Comparison of ENCODE assay signal across 9 mouse cellular contexts in the genomic region with DNA sequence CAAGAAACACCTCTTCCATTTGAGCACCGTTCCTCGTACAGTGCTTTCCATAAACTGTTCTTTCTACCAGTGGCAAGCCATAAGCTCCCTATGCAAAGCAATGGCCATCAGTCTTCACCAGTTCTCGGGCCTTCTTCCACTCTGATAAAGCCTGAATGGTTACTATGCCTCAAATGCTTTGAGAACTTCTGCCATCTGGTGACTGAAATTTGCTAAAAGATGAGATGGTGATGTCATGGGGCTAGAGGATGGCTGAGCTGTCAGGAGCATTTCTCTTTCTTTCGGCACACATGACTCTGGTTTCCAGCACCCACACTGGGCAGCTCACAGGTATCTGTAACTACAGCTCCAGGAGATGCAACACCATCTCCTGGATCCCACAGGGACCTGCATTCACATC. TPM values are rescaled to one million over a fixed set of nuclear protein-coding genes. Genes with fewer than 3 reads are reported as not detected.
DNase-seq lines count a peak whose midpoint lies in the region; ATAC-seq and TF ChIP-seq lines count a peak whose summit lies in the region.
"Had no signal": no experiment of that assay in that cellular context is flagged by ENCODE, and none has a peak within 500 bp of the region (broad histone marks: within the 10 kb centered on the region; RNA-seq: fewer than 3 reads in every experiment).

No protein-coding gene starts in this region.

- H3K4me3 ChIP-seq in intestine, postnatal 0 days (ENCODE audit: low read depth, low read length) = no peak overlapping the region
- no peak overlapping the region for H3K4me3 ChIP-seq in intestine, embryonic 16.5 days (ENCODE audit: low read length)
- H3K4me3 ChIP-seq in cerebellum, adult 2 months (replicated peaks; ENCODE audit: insufficient read depth, low read depth, low read length) = no peak overlapping the region
- H3K4me3 ChIP-seq: heart, embryonic 15.5 days had no signal

- no peaks in the 10 kb centered on the region for H3K27me3 ChIP-seq in intestine, postnatal 0 days (replicated peaks; ENCODE audit: control insufficient read depth, insufficient read depth, low read length)
- no peaks in the 10 kb centered on the region for H3K27me3 ChIP-seq in intestine, embryonic 16.5 days (replicated peaks; ENCODE audit: control insufficient read depth, insufficient read depth, low read length)
- H3K27me3 ChIP-seq in cerebellum, adult 2 months (ENCODE audit: control insufficient read depth, insufficient read depth, low read length) = no peaks in the 10 kb centered on the region
- H3K27me3 ChIP-seq: heart, embryonic 15.5 days had no signal

- H3K4me2 ChIP-seq in intestine, postnatal 0 days (replicated peaks; ENCODE audit: low read depth) = no peak overlapping the region
- no peak overlapping the region for H3K4me2 ChIP-seq in intestine, embryonic 16.5 days (ENCODE audit: low read depth, low read length)
- H3K4me2 ChIP-seq: heart, embryonic 15.5 days had no signal

- peak; percentile 9 for DNase-seq in MN1 (ENCODE audit: low spot score)
- DNase-seq in cerebellum, adult 2 months = peak; percentile 23 to 42
- peak; percentile 15 for DNase-seq in kidney, postnatal 14 days
- peak; percentile 58 for DNase-seq in retina, postnatal 1 day
- DNase-seq in spleen, adult 12 weeks (ENCODE audit: low spot score) = no peak
- no peak for DNase-seq in gastrocnemius, postnatal 25 days

- H3K36me3 ChIP-seq in intestine, postnatal 0 days (ENCODE audit: control insufficient read depth, insufficient read depth) = no peaks in the 10 kb centered on the region
- H3K36me3 ChIP-seq in intestine, embryonic 16.5 days (ENCODE audit: control insufficient read depth, insufficient read depth, low read length) = no peaks in the 10 kb centered on the region
- H3K36me3 ChIP-seq: heart, embryonic 15.5 days had no signal

- 62% methylated on average over 4 of the region's 4 CpGs for WGBS in intestine, postnatal 0 days
- 63% methylated on average over 4 of the region's 4 CpGs for WGBS in intestine, embryonic 16.5 days
- WGBS in cerebellum, adult 2 months = 46% methylated on average over 4 of the region's 4 CpGs

- TF ChIP-seq POLR2A in cerebellum, adult 2 months (IDR thresholded peaks at IDR 0.05; ENCODE audit: borderline replicate concordance, insufficient read depth, low read length) = no peak

- no peaks in the 10 kb centered on the region for H3K4me1 ChIP-seq in intestine, postnatal 0 days (replicated peaks; ENCODE audit: control insufficient read depth, insufficient read depth, low read length)
- H3K4me1 ChIP-seq in intestine, embryonic 16.5 days (ENCODE audit: control insufficient read depth, insufficient read depth, low read length) = no peaks in the 10 kb centered on the region
- H3K4me1 ChIP-seq in cerebellum, adult 2 months (ENCODE audit: control insufficient read depth, insufficient read depth, low read length) = no peaks in the 10 kb centered on the region
- H3K4me1 ChIP-seq: heart, embryonic 15.5 days had no signal

- H3K9ac ChIP-seq in intestine, postnatal 0 days (ENCODE audit: low read depth, low read length) = no peak overlapping the region
- no peak overlapping the region for H3K9ac ChIP-seq in intestine, embryonic 16.5 days (ENCODE audit: low read depth, low read length)
- H3K9ac ChIP-seq: heart, embryonic 15.5 days had no signal

- peak; percentile 69 for TF ChIP-seq CTCF in intestine, postnatal 0 days (IDR thresholded peaks at IDR 0.05; ENCODE audit: low read depth)
- peak; percentile 42; the same call in 1 of the 2 replicates for TF ChIP-seq CTCF in cerebellum, adult 2 months (IDR thresholded peaks at IDR 0.05; ENCODE audit: borderline replicate concordance, insufficient read depth, low read depth, low read length)

- H3K27ac ChIP-seq in intestine, postnatal 0 days (ENCODE audit: low read depth, low read length) = no peak overlapping the region
- H3K27ac ChIP-seq in intestine, embryonic 16.5 days (ENCODE audit: low read length) = no peak overlapping the region
- H3K27ac ChIP-seq in cerebellum, adult 2 months (ENCODE audit: insufficient read depth, low read length) = no peak overlapping the region
- H3K27ac ChIP-seq: heart, embryonic 15.5 days had no signal

- no peaks in the 10 kb centered on the region for H3K9me3 ChIP-seq in intestine, postnatal 0 days (ENCODE audit: control insufficient read depth)
- no peaks in the 10 kb centered on the region for H3K9me3 ChIP-seq in intestine, embryonic 16.5 days (ENCODE audit: control insufficient read depth, low read length)
- H3K9me3 ChIP-seq: heart, embryonic 15.5 days had no signal

- ATAC-seq in intestine, postnatal 0 days = no peak
- no peak for ATAC-seq in intestine, embryonic 16.5 days

RNA-seq across cellular contexts. Expression of a gene that starts 40.1 kb away (rescaled TPM):
- polyA plus RNA-seq in intestine, postnatal 0 days (2015; fragmentation: Nextera tagmentation; extraction: Ambion mirVana) = 489 and 509 TPM in 2 replicates
- 303 and 353 TPM in 2 replicates for polyA plus RNA-seq in intestine, embryonic 16.5 days (2015; fragmentation: Nextera tagmentation; extraction: Ambion mirVana)
- 113 and 127 TPM in 2 replicates for polyA plus RNA-seq in cerebellum, adult 2 months (2012; rRNA removed)
- total RNA-seq in gastrocnemius, postnatal 25 days (2021) = 10 to 100 TPM; 43.6 to 44.2 TPM

Comparison
In these comparisons a context has a peak if more than half of its experiments do, and no peak if none do; other contexts are left out.
1. DNase-seq: peak in MN1 (single experiment), cerebellum, adult 2 months (2 of 2), kidney, postnatal 14 days (single experiment) and retina, postnatal 1 day (single experiment); none in spleen, adult 12 weeks (single experiment) and gastrocnemius, postnatal 25 days (single experiment).